Mouse (Mus musculus): ENCODE measurements around the gene Olfr1252.

Olfr1252 gene

GRCm38 (mm10) chr2:89724912-89725311 is at the start of gene Olfr1252:
Gene Olfr1252, minus strand, starts transcription at chr2:89725012.
- no peak for DNase-seq (ENCODE audit: low spot score in 2 of 2)

- no peak for DNase-seq (ENCODE audit: low spot score in 2 of 2)
These were observed 32.2 kb upstream of the Olfr1252 start, which contains the start of gene Olfr1253 for GRCm38 (mm10) chr2:89756990-89757389. Gene Olfr1253, minus strand, starts transcription at chr2:89757090.

- DNase-seq (ENCODE audit: low spot score in 2 of 2), result no peak
These were observed 32.8 kb downstream of the Olfr1252 start for GRCm38 (mm10) chr2:89691980-89692379.

GRCm38 (mm10) chr2:89671836-89672235 is 53.0 kb downstream of the Olfr1252 start, which contains the start of gene Olfr1251:
Gene Olfr1251, minus strand, starts transcription at chr2:89671936.
- no peak for DNase-seq (ENCODE audit: low spot score in 2 of 2)
